Mouse (Mus musculus): ENCODE results near the gene Rap1gap2.
A peak's percentile ranks its signal among the peaks of the same experiment; 100 is the strongest.

Gene Rap1gap2

GRCm38 (mm10) chr11:74610545-74611176, at the start of gene Rap1gap2:
TSS of gene Rap1gap2 (minus strand) at chr11:74610915.
- DNase-seq: peak; percentile 45

- no peak for DNase-seq
Observed at GRCm38 (mm10) chr11:74660336-74660735, 49.6 kb upstream of the Rap1gap2 start.

- DNase-seq: no peak
Observed at GRCm38 (mm10) chr11:74655941-74656340, 45.2 kb upstream of the Rap1gap2 start.

- DNase-seq: no peak
Observed at GRCm38 (mm10) chr11:74653385-74653784, 42.7 kb upstream of the Rap1gap2 start.

- DNase-seq: no peak
Observed at GRCm38 (mm10) chr11:74652791-74653191, 42.1 kb upstream of the Rap1gap2 start.

GRCm38 (mm10) chr11:74650576-74651100, 39.9 kb upstream of the Rap1gap2 start:
- no peak for DNase-seq

- peak; percentile 20 for DNase-seq
Observed at GRCm38 (mm10) chr11:74649647-74650551, 39.2 kb upstream of the Rap1gap2 start.

GRCm38 (mm10) chr11:74649095-74649646, 38.5 kb upstream of the Rap1gap2 start, which contains the start of gene Cluh:
TSS of gene Cluh (plus strand) at chr11:74649495.
- peak; percentile 97 for DNase-seq

- no peak for DNase-seq
Observed at GRCm38 (mm10) chr11:74648676-74649075, 38.0 kb upstream of the Rap1gap2 start.

GRCm38 (mm10) chr11:74647966-74648365, 37.3 kb upstream of the Rap1gap2 start:
- no peak for DNase-seq

- no peak for DNase-seq
Observed at GRCm38 (mm10) chr11:74639628-74640027, 28.9 kb upstream of the Rap1gap2 start.

- DNase-seq: no peak
Observed at GRCm38 (mm10) chr11:74638791-74639411, 28.2 kb upstream of the Rap1gap2 start.

GRCm38 (mm10) chr11:74637971-74638790, 27.5 kb upstream of the Rap1gap2 start:
- DNase-seq: peak; percentile 86

GRCm38 (mm10) chr11:74637486-74637885, 26.8 kb upstream of the Rap1gap2 start:
- no peak for DNase-seq

- peak; percentile 92 for DNase-seq
Observed at GRCm38 (mm10) chr11:74634490-74635275, 24.0 kb upstream of the Rap1gap2 start.

GRCm38 (mm10) chr11:74631880-74632789, 21.4 kb upstream of the Rap1gap2 start:
- DNase-seq: no peak

GRCm38 (mm10) chr11:74627481-74627880, 16.8 kb upstream of the Rap1gap2 start:
- no peak for DNase-seq

- no peak for DNase-seq
Observed at GRCm38 (mm10) chr11:74625333-74625732, 14.6 kb upstream of the Rap1gap2 start.

GRCm38 (mm10) chr11:74623693-74624092, 13.0 kb upstream of the Rap1gap2 start:
- peak; percentile 29 for DNase-seq

All from retina, postnatal 1 day (tissue).